Mouse (Mus musculus): Measurements from ENCODE around the gene H2-Aa.

The H2-Aa gene

GRCm38 (mm10) chr17:34263068-34263467 is 24.6 kb downstream of the H2-Aa start:
- DNase-seq (ENCODE audit: low spot score), result no peak

DNA sequence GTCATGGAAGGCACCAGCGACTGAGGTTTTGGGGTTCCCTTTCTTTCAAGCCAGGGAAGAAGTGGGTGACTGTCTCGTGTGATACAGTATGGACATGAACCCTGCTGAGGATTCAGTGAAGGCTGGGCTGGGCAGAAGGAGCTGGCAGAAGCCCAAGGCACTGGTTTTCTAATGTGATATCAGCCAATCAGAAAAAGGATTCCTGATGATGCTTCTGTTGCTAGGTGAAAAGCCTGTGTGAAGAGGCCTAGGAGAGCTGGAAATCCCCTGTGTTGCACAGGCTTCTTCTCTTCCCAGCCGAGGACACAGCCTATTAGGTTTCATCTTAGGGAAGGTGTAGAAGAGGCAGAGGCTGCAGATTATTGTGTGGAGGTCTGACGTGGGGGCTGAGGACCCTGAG is 26.1 kb downstream of the H2-Aa start:
- no peak for DNase-seq (ENCODE audit: low spot score)

- DNase-seq (ENCODE audit: low spot score), result no peak
Observed at GRCm38 (mm10) chr17:34260551-34260950, 27.1 kb downstream of the H2-Aa start.

GRCm38 (mm10) chr17:34257594-34258375 is 29.8 kb downstream of the H2-Aa start, which contains the start of gene H2-Ab1:
Gene H2-Ab1, plus strand, starts transcription at chr17:34257689.
- DNase-seq (ENCODE audit: low spot score), result no peak

- DNase-seq (ENCODE audit: low spot score), result no peak
Observed at GRCm38 (mm10) chr17:34256501-34256900, 31.1 kb downstream of the H2-Aa start.

DNA sequence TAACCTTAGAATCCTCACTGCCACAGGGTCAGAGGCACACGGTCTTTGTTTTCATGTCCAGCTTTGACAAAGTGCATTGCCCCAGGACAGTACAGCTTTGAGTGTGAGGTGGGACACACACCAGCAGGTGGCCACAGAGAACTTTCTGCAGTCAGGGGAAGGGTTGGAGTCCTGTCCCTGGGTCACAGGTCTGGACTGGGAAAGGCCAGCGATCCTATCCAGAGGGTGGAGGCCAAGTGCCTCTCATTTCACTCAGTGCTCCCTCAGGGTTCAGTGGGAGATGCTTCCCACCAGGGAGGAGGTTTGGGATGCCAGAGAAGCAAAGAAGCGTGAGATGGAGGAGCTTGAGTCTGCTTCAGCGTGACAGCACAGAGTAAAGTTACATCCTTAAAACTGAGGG is 36.0 kb downstream of the H2-Aa start:
- no peak for DNase-seq (ENCODE audit: low spot score)

DNA sequence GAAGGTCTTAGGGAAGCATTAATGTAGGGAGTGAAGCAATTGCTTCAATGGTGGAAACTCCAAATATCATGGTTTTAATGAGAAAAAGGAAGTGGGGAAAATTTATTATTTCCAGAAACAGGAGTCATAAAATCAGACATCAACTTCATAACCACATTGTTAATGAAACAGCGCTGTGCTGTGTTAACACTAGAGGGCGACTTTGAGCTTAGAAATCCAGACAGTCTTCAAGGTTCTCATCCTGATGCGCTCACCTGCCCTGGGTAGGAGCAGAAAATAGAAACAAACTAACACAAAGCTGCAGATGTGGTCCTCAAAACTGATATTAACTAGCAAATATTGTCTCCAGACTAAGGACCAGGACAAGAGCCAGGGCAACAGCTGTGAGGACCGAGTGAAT is 37.7 kb downstream of the H2-Aa start:
- DNase-seq (ENCODE audit: low spot score), result no peak

GRCm38 (mm10) chr17:34249361-34249760 is 38.3 kb downstream of the H2-Aa start:
- no peak for DNase-seq (ENCODE audit: low spot score)

DNA sequence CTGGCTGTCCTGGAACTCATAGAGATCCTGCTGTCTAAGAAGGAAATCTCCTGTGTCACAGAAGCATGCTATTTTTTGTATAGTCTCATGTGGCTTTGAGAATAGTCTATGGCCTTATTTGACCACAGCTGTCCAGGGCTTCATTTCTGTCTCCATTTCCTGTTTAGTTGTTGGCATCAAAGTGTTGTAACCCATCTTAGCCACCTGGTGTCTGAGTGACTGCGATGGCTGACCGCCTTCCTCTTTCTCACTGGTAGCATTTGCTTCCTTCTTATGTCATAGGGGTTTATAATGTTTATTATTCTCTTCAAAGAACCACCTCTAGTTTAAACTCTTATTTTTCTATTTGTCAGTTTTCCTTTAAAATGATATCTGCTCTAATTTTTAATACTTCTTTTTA is 38.9 kb downstream of the H2-Aa start:
- no peak for DNase-seq (ENCODE audit: low spot score)

DNA sequence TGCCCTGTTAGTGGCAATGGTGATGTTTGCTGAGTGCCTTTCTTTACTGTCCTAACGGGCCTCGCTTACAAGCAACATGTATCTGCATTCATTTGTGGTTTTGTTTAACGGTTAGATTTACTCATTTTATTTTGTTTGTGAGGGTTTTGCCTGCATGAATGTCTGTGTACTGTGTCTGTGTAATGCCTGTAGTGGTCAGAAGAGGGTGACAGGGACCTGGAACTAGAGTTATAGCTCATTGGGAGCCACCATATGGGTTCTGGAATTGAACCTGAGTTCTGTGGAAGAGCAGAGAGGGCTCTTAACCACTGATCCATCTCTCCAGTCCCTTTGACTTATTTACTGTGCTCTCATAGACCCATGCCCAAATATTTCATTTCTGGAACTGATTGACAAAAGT is 40.6 kb downstream of the H2-Aa start:
- DNase-seq (ENCODE audit: low spot score), result no peak

DNA sequence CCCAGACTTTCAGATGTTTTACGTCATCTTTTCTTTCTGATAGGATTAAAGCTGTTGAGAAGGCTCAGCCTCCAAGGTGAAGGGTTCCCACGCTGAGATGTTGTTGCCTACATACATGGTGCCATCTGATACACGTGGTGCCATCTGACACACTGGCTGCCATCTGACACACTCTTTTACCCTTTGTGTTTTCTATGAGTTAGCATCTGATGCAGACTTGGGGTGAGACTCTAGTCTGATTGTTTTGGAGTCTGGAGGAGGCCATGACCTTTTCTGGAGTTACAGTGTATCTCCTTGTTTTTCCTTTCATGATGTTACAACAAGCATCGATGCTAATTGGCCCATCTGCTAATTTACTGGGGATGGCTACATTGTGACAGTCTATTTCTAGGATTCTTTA is 43.0 kb downstream of the H2-Aa start:
- no peak for DNase-seq (ENCODE audit: low spot score)

- DNase-seq (ENCODE audit: low spot score), result no peak
Observed at GRCm38 (mm10) chr17:34240916-34241315, 46.7 kb downstream of the H2-Aa start.

DNA sequence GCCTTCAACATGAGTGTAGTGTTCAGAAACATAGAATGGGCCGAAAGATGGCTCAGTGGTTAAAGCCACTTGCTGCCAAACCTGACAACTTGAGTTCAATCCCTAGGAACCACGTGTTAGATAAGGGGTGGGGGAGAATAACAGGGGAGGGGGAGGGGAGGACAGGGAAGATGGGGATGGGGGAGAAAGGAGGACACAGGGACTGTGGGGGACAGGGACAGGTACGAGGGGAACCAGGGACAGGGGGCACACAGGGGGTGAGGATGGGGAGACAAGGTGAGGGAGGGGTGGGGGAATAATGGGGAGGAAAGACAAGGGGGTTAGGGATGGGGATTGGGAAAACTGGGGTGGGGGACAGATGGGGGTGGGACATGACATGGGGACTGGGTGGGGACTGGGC is 47.3 kb downstream of the H2-Aa start:
- DNase-seq (ENCODE audit: low spot score), result no peak

DNA sequence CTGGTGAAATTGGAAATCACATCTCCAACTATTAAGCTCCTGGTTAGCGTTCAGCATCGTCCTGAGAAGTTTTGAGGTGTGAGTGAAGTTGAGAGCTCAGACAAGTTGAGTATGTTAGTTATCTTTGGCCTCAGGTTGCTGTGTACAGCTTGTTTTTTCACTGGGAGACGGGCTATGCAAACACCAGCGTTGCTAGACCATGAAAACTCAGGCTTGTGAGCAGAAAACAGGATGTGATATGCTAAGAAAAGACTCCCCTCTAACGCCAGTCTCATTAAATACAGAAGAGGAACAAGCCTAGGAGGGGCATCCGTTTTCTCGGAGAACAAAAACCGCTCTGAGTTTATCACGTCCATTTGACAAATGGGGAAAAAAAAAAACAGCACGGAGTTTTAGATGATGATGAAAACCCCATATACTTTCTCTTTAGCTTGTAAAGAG is 48.0 kb downstream of the H2-Aa start:
- DNase-seq (ENCODE audit: low spot score), result no peak

DNA sequence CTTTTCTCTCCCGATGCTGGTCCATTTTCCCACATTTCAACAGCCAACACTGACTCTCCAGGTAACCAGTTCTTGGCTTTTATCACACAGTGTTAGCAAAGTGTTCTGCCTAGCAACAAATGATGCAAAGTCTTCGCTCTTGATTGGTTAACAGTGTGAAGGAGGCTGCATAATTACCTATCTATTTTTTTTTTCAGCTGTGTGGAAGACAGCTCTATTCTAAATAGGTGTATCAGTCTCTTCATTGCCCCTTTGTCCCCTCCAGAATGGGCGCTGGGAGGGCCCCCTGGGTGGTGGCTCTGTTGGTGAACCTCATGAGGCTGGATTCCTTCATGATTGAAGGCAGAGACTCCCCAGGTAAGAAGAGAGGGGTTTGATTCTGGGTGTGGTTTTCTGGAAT is 48.9 kb downstream of the H2-Aa start, which contains the start of gene H2-Ob:
Gene H2-Ob (plus strand): TSS at position 198 of the 400 bp plus-strand sequence.
- no peak for DNase-seq (ENCODE audit: low spot score)

DNA sequence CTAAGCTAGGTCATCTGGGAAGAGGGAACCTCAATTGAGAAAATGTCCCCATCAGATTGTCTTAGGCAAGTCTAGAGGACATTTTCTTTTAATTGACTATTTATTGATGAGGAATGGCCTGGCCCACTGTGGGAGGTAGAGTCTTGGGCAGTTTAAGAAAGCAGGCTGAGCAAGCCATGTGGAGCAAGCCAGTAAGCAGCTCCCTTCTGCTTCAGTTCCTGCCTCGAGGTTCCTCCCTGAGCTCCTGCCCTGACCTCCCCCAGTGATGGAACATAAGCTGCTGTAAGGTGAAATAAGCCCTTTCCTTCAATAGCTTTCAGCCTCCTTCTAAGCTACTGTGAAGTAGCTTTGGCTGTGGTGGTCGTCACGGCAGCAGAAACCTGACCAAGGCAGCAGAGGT is 49.9 kb downstream of the H2-Aa start:
- DNase-seq (ENCODE audit: low spot score), result no peak

DNA sequence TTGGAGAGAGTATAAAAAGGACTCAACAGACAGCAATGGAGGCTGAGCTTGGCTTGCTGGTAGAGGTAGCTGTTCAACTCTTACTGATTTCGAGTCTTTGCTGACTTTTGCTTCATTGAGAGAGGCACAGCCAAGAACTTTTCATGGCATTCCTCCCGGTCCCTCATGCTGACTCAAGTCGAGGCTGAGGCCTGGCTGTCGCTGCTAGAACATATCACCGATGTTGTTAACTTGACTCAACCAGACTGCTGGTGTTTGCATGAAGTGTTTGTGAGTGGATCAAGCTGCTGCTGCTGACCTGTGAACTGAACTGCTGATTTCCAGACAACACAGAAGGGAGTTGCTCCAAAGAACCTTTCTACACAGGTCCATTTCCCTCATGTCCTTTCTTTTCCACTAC is 50.9 kb downstream of the H2-Aa start:
- no peak for DNase-seq (ENCODE audit: low spot score)

- no peak for DNase-seq (ENCODE audit: low spot score)
Observed at GRCm38 (mm10) chr17:34234926-34235325, 52.7 kb downstream of the H2-Aa start.

Measured in urinary bladder, postnatal 10 days (tissue).